Mouse (Mus musculus): ENCODE measurements around the gene Arvcf.

DNA sequence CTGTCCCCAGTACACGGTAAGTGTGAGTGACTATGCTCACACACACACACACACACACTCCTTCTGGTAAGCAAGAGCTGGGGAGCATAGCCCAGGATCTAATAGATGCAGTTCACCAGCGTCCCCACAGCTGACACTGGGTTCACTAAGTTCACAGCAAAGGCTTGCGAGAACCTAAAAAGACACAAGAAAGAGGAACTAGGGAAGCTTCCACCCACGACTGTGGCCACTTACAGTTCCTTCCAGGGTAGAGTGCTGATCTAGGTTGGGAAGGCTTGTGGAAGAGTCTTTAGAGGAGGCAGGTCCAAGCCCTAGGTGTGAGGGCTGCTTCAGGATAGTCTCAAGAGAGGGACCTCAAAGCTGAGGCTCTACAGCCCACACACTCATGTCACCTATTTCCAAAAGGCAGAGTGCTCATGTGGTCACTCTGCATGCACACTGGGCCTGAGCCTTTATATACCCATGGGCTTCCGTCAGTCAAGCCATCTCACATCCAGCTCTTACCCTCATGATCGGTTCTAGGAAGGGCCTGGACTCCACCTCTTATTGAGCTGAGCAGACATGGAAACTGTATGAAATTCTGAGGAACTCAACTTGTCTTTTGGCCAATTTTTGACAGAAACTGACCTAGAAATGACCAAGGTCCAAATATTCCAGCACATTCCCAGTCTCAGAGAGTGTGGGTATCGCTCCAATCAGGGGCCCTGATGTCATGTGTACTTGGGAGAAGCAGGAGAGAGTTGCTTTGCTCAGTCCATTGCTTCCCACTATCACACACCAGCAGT lies 65.2 kb downstream of the Arvcf start:
- TF ChIP-seq POLR2A (IDR thresholded peaks at IDR 0.05; ENCODE audit: low read depth, low read length): no peak
- no peak for TF ChIP-seq CTCF (IDR thresholded peaks at IDR 0.05; ENCODE audit: extremely low read depth, insufficient read length, insufficient replicate concordance, low read depth, low read length)

Data from small intestine, adult 2 months (tissue).